Mouse (Mus musculus) ES-E14 (cell line): Measurements from ENCODE around the gene Phldb2. TPM values are rescaled to one million over a fixed set of nuclear protein-coding genes. Genes with fewer than 3 reads are reported as not detected.

Experiments
- DNase-seq: peaks from one replicate; pipeline ENCODE4 v3.0.0-alpha.2; 2013; ENCODE audit warnings: low read depth, low spot score
- H3K27ac ChIP-seq: 2 replicates; pipeline ENCODE4 v1.5.1; 2012; ENCODE audit warnings: low read depth, mild to moderate bottlenecking, low read length, moderate library complexity, mixed read lengths; ENCODE audit not compliant: poor library complexity, insufficient read depth, severe bottlenecking
- H3K36me3 ChIP-seq: 2 replicates; pipeline ENCODE4 v1.6.1; 2012; ENCODE audit warnings: mild to moderate bottlenecking, low read length, moderate library complexity, mixed read lengths; ENCODE audit not compliant: control insufficient read depth, poor library complexity, insufficient read depth, severe bottlenecking
- H3K4me1 ChIP-seq, 2 experiments: fragments of 150-350 bp in 1 of 2; sonication (generic) in 1 of 2; 2 replicates each; pipeline ENCODE4 v1.6.1; 2012; ENCODE audit warnings: low read length in 2 of 2, mild to moderate bottlenecking in 1 of 2, mixed read lengths in 1 of 2; ENCODE audit not compliant: control insufficient read depth in 2 of 2, insufficient read depth in 2 of 2, poor library complexity in 1 of 2
- H3K4me3 ChIP-seq, 2 experiments: fragments of 150-350 bp in 1 of 2; sonication (generic) in 1 of 2; 2 replicates each; pipeline ENCODE4 v1.5.1; 2012; ENCODE audit warnings: low read length in 2 of 2, low read depth in 1 of 2, mild to moderate bottlenecking in 1 of 2, mixed read lengths in 1 of 2; ENCODE audit not compliant: insufficient read depth in 1 of 2, poor library complexity in 1 of 2, severe bottlenecking in 1 of 2
- H3K9ac ChIP-seq: 2 replicates; pipeline ENCODE4 v1.6.1; 2012; ENCODE audit warnings: low read depth, mild to moderate bottlenecking, low read length, mixed read lengths; ENCODE audit not compliant: poor library complexity, insufficient read depth, severe bottlenecking
- H3K9me3 ChIP-seq: fragments of 150-350 bp; sonication (generic); 2 replicates; pipeline ENCODE4 v1.6.1; 2012; ENCODE audit warnings: low read depth, mild to moderate bottlenecking, low read length; ENCODE audit not compliant: control insufficient read depth, insufficient read depth
- CHD2 ChIP-seq: IDR thresholded peaks from 2 replicates; pipeline ENCODE4 v1.6.1; 2014; ENCODE audit warnings: mild to moderate bottlenecking, low read depth, low read length, inconsistent platforms
- HCFC1 ChIP-seq: IDR thresholded peaks from 2 replicates; pipeline ENCODE4 v1.6.1; 2012; ENCODE audit warnings: low read length, inconsistent platforms, borderline replicate concordance; ENCODE audit not compliant: insufficient read depth
- MAFK ChIP-seq: IDR thresholded peaks from 2 replicates; pipeline ENCODE4 v1.6.1; 2014; ENCODE audit warnings: mild to moderate bottlenecking, low read depth, low read length, inconsistent platforms; ENCODE audit not compliant: insufficient read depth
- ZC3H11A ChIP-seq: IDR thresholded peaks from 2 replicates; pipeline ENCODE4 v1.6.1; 2012; ENCODE audit warnings: low read depth, mild to moderate bottlenecking, inconsistent platforms, low read length, borderline replicate concordance
- ZNF384 ChIP-seq: IDR thresholded peaks from 2 replicates; pipeline ENCODE4 v1.6.1; 2012; ENCODE audit warnings: low read depth, low read length, inconsistent platforms
- in situ Hi-C, 2 experiments: fragments of 600-800 bp; cut with MboI; formaldehyde crosslinking; loops; one replicate each; pipeline ENCODE4 v1.15.1; 2025; ENCODE audit warnings: low sequenced_read_pairs in 2 of 2, inconsistent platforms in 1 of 2; ENCODE audit not compliant: unreplicated experiment in 2 of 2
- total RNA-seq: library from RNA; depleted of rRNA; stranded (reverse); fragments of 300-350 nt; gene quantifications from 2 replicates; pipeline ENCODE4 v1.2.3, GENCODE M21; 2012

The Phldb2 gene
- total RNA-seq, 1 experiment = 36.2 TPM

DNA sequence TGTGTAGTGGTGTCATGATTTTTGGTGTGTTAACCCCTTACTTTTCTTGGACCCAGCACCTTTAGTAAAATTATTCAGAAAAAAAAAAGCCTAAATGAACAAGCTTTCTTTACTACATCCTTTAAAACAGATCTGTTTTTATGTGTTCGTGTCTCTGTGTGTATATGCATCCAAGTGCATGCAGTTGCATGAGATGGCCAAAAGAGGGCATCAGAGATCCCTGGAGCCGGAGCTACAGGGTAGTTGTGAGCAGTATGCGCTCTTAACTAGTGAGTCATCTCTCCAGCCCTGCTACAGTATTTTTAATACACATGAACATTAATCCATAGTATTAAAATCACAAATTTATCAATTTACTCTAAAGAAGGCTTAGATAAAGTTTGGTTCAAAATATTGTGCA is 14.0 kb downstream of the Phldb2 start:
- H3K4me1 ChIP-seq = 0 out of 4 replicates have a peak, but pooled peaks cover 0 to 2% of the 10 kb centered on the region in 2 experiments
- H3K36me3 ChIP-seq = no peaks in the 10 kb centered on the region
- in situ Hi-C loops = no loop called here
- H3K9me3 ChIP-seq = no peaks in the 10 kb centered on the region
- no peak overlapping the region for H3K9ac ChIP-seq
- TF ChIP-seq ZC3H11A = no peak
- no peak for TF ChIP-seq ZNF384
- H3K4me3 ChIP-seq = no peak overlapping the region
- no peak overlapping the region for H3K27ac ChIP-seq
- DNase-seq = no peak

- H3K9ac ChIP-seq = no peak overlapping the region
- DNase-seq = no peak
- H3K4me1 ChIP-seq = 0 out of 4 replicates have a peak, but pooled peaks cover 0 to 2% of the 10 kb centered on the region in 2 experiments
- TF ChIP-seq CHD2 (no peak), HCFC1 (no peak), ZC3H11A (no peak), ZNF384 (no peak), MAFK (no peak)
- in situ Hi-C loops = no loop called here
- no peak overlapping the region for H3K4me3 ChIP-seq
- no peak overlapping the region for H3K27ac ChIP-seq
- H3K36me3 ChIP-seq = no peaks in the 10 kb centered on the region
- H3K9me3 ChIP-seq = no peaks in the 10 kb centered on the region
Measured at GRCm38 (mm10) chr16:45937381-45937780, 16.0 kb downstream of the Phldb2 start.

DNA sequence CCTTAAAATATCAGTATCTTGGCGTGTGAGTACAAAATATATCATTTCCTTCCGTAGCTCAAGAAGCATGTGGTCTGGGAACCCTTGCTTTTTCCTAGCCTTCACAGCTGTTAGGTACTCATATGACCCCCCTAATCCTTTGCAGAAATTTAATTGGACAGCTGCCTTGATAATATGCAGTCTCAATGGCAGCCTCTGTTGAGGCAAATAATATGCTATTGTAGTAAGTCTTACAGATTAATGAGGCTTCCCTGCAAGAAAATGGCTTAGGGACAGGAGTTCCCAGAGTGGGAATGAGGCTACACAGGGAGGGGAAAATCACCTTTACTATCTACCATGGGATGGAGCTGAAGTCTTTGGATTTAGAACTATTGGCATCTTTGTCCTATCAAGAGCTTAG is 16.9 kb downstream of the Phldb2 start:
- H3K27ac ChIP-seq = no peak overlapping the region
- TF ChIP-seq ZC3H11A (no peak), MAFK (no peak), HCFC1 (no peak), CHD2 (no peak), ZNF384 (no peak)
- no peaks in the 10 kb centered on the region for H3K9me3 ChIP-seq
- H3K36me3 ChIP-seq = no peaks in the 10 kb centered on the region
- no peak overlapping the region for H3K4me3 ChIP-seq
- no peak for DNase-seq
- in situ Hi-C loops = no loop called here
- H3K4me1 ChIP-seq = 0 out of 4 replicates have a peak, but pooled peaks cover 0 to 2% of the 10 kb centered on the region in 2 experiments
- H3K9ac ChIP-seq = no peak overlapping the region

DNA sequence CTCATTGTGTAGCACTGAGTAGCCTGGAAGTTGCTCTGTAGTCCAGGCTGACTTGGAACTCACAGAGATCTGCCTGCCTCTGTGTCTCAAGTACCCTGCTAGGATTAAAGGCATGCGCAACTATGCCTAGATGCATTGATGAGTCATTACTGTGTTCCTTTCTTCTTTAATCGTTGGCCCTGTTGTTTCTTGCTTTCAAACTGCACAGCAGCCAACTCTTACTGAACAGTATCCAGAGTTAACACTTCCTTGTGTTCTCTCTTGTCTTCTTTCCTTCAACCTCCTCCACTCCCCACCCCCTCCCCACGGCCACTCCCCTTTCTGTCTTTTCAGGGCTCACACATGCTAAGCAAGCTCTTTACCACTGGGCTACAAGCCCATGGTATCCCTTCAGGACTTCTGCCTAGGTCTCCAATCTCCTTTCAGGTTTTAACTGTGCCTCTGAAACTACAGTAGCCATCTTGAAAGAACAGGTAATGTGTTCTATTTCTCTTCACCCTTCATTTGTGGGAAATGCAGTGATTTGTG is 17.4 kb downstream of the Phldb2 start:
- Histone ChIP-seq H3K9me3 (no peaks in the 10 kb centered on the region), H3K4me3 (no peak overlapping the region), H3K9ac (no peak overlapping the region), H3K36me3 (no peaks in the 10 kb centered on the region), H3K27ac (no peak overlapping the region), H3K4me1 (0 out of 4 replicates have a peak, but pooled peaks cover 0 to 2% of the 10 kb centered on the region in 2 experiments)
- TF ChIP-seq MAFK = no peak
- no peak for TF ChIP-seq ZNF384
- TF ChIP-seq CHD2 = no peak
- no peak for TF ChIP-seq HCFC1
- no peak for TF ChIP-seq ZC3H11A
- DNase-seq = peak; percentile 27
- in situ Hi-C loops = no loop called here
